Mouse (Mus musculus) neural tube, embryonic 14.5 days (tissue): ENCODE results near the gene Strip2. TPM values are rescaled to one million over a fixed set of nuclear protein-coding genes. Genes with fewer than 3 reads are reported as not detected.

ENCODE experiments used
- ATAC-seq: fragments of 200-750 bp; cut with Nextera tagmentation; 2 replicates; pipeline ENCODE4 v1.8.0; 2017; ENCODE audit warnings: low read depth, mild to moderate bottlenecking, moderate TSS enrichment, moderate library complexity
- H3K27ac ChIP-seq: fragments of 300-500 bp; sonication (generic); 2 replicates; pipeline ENCODE4 v1.5.1; 2014; ENCODE audit warnings: low read depth, mild to moderate bottlenecking, control low read depth, low read length, moderate library complexity, mixed read lengths
- H3K27me3 ChIP-seq: fragments of 300-500 bp; sonication (generic); 2 replicates; pipeline ENCODE4 v1.6.1; 2014; ENCODE audit warnings: low read length; ENCODE audit not compliant: control insufficient read depth, insufficient read depth
- H3K36me3 ChIP-seq: fragments of 300-500 bp; sonication (generic); 2 replicates; pipeline ENCODE4 v1.6.1; 2014; ENCODE audit warnings: low read length, mixed read lengths; ENCODE audit not compliant: control insufficient read depth, insufficient read depth
- H3K4me1 ChIP-seq: fragments of 300-500 bp; sonication (generic); 2 replicates; pipeline ENCODE4 v1.6.1; 2014; ENCODE audit warnings: low read length; ENCODE audit not compliant: control insufficient read depth, insufficient read depth
- H3K4me2 ChIP-seq: fragments of 300-500 bp; sonication (generic); 2 replicates; pipeline ENCODE4 v1.6.1; 2014; ENCODE audit warnings: mild to moderate bottlenecking, low read depth, low read length, control low read depth
- H3K4me3 ChIP-seq: fragments of 300-500 bp; sonication (generic); 2 replicates; pipeline ENCODE4 v1.5.1; 2014; ENCODE audit warnings: low read depth, low read length, control low read depth, mixed read lengths
- H3K9ac ChIP-seq: fragments of 300-500 bp; sonication (generic); replicated peaks from 2 replicates; pipeline ENCODE4 v1.6.1; 2014; ENCODE audit warnings: low read depth, mild to moderate bottlenecking, control low read depth, low read length, mixed read lengths
- H3K9me3 ChIP-seq: fragments of 300-500 bp; sonication (generic); 2 replicates; pipeline ENCODE4 v1.6.1; 2016; ENCODE audit warnings: low read length; ENCODE audit not compliant: control insufficient read depth
- WGBS: fragments of 180-500 bp; shearing (Covaris S2); extraction: QIAGEN DNeasy Blood & Tissue Kit; methylation state at CpG from one replicate; pipeline ENCODE4 v1.1.7; 2014; 5-methylcytosine and 5-hydroxymethylcytosine counted together
- polyA plus RNA-seq: library from polyadenylated mRNA; unstranded; fragments of >200 nt; fragmentation: Nextera tagmentation; extraction: Ambion mirVana; gene quantifications from 2 replicates; pipeline ENCODE4 v1.2.1, GENCODE M21; 2014

Strip2 gene
- polyA plus RNA-seq, 1 experiment from 2014 or later, result 4.3 TPM

DNA sequence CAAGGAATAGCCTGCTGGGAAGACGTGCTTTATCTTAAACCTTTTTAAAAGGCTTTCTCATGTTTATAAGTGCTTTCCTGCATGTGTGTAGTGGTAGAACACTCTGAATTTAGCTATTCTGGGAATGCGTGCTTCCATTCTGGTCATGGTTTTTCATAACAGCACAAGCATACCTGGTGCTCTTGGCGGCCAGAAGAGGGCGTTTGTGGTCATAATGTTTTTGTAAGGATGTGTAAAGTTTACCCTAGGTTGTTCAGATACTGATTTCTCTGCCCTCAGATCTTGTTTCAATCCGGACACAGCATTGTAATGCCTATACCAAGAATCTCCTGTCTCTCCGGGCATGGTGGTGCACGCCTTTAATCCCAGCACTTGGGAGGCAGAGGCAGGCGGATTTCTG, 58.0 kb downstream of the Strip2 start:
- Histone ChIP-seq H3K9ac (no peak overlapping the region), H3K27me3 (no peaks in the 10 kb centered on the region), H3K9me3 (no peaks in the 10 kb centered on the region), H3K4me1 (no peaks in the 10 kb centered on the region), H3K4me3 (no peak overlapping the region), H3K4me2 (no peak overlapping the region), H3K36me3 (no peaks in the 10 kb centered on the region), H3K27ac (no peak overlapping the region)
- ATAC-seq, result no peak
- 68% methylated on average over 8 of the region's 8 CpGs for WGBS

DNA sequence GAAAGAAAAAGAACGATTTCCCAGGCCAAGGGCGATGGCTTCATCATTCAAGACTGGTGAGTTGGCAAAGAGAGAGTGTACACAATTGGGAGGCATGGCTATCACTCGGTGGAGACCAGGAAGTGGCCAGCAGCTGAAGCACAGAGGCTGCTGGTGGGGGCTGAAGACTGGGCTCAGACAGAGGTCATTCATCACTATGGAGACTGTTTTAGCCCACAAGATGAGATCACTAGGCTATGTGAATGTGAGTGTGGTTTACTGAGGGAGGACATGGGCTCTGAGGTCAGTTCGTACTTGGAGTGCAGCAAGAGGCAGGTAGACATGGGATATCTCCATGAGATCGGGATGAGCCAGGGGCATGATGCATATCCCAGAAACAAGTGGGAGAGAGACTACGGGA, 63.6 kb downstream of the Strip2 start:
- Histone ChIP-seq H3K36me3 (no peaks in the 10 kb centered on the region), H3K9me3 (no peaks in the 10 kb centered on the region), H3K9ac (no peak overlapping the region), H3K4me1 (no peaks in the 10 kb centered on the region), H3K27me3 (peaks cover 3% of the 10 kb centered on the region; the same call in 1 of the 2 replicates), H3K4me3 (no peak overlapping the region), H3K27ac (no peak overlapping the region), H3K4me2 (no peak overlapping the region)
- ATAC-seq, result no peak
- WGBS, result 83% methylated on average over 6 of the region's 6 CpGs

DNA sequence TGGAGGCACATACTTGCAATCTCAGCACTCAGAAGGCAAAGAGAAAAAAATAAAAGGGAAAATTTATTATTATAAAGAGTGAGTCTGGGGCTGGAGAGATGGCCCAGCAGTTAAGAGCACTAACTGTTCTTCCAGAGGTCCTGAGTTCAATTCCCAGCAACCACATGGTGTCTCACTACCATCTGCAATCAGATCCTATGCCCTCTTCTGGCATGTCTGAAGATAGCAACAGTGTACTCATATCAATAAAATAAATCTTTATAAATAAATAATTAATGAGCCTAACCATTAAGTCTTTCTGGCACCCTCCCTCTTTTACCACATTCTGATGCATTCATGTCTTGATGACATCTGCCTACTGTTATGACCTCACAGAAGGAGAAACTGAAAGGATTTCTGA, 65.0 kb downstream of the Strip2 start:
- H3K4me2 ChIP-seq, result no peak overlapping the region
- H3K36me3 ChIP-seq, result no peaks in the 10 kb centered on the region

DNA sequence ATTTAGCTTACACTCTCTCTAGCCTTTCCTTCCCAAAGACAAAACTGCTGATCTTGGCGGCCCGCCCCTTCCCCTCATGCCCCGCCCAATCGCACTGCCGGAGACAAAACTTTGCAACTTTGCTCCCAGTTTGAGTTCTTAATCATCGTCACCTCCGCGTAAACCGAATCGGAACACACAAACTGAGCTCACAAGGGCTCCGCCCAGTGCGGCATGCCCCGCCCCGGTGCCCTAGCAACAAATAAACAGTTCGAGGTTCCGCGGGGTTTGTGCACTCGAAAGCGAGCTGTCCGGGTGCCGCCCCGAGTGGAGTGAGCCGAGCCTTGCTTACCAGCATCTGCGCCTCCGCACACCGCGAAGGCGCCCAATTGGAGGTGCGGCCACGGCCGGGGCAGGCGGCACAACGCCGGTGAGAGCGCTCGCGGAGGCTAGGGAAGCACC, 68.3 kb downstream of the Strip2 start:
- no peaks in the 10 kb centered on the region for H3K36me3 ChIP-seq
- no peaks in the 10 kb centered on the region for H3K9me3 ChIP-seq
- WGBS, result under 1% methylated on average over 37 of the region's 37 CpGs
- no peak overlapping the region for H3K27ac ChIP-seq
- H3K4me3 ChIP-seq, result peak overlapping the region; percentile 41
- peak overlapping the region; percentile 43 for H3K9ac ChIP-seq
- peaks cover 3% of the 10 kb centered on the region; the same call in 1 of the 2 replicates for H3K27me3 ChIP-seq
- peak overlapping the region; percentile 70 for H3K4me2 ChIP-seq
- peak; percentile 70 for ATAC-seq
- H3K4me1 ChIP-seq, result no peaks in the 10 kb centered on the region

More for the DNA sequence above, 65.0 kb downstream of the Strip2 start:
- no peaks in the 10 kb centered on the region for H3K4me1 ChIP-seq
- no peak for ATAC-seq
- H3K27ac ChIP-seq, result no peak overlapping the region
- no peak overlapping the region for H3K9ac ChIP-seq
- H3K4me3 ChIP-seq, result no peak overlapping the region
- H3K27me3 ChIP-seq, result peaks cover 3% of the 10 kb centered on the region; the same call in 1 of the 2 replicates
- no peaks in the 10 kb centered on the region for H3K9me3 ChIP-seq

DNA sequence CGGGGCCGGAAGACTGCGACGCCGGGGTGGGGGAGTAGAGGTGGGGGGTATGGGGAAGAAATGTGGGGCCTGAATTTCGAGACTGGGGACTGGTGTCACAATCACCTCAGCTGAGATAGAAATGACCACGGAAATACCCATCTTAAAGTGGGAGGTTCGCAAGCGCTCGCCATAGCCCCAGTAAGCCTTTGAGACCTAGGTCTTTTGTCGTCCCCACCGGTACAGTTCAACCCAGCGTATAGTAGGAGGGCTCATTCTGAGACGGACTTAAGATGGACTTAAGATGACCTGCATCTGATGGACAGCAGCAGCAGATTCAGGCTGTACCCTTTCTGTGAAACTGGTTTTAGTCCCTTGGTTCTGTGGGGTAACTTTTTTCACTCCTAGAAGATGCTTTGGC, 68.7 kb downstream of the Strip2 start:
- Histone ChIP-seq H3K27ac (no peak overlapping the region), H3K36me3 (no peaks in the 10 kb centered on the region), H3K4me3 (peak overlapping the region; percentile 41), H3K4me1 (no peaks in the 10 kb centered on the region), H3K4me2 (peak overlapping the region; percentile 70), H3K27me3 (peaks cover 3% of the 10 kb centered on the region; the same call in 1 of the 2 replicates), H3K9me3 (no peaks in the 10 kb centered on the region), H3K9ac (peak overlapping the region; percentile 43)
- WGBS, result 2% methylated on average over 14 of the region's 14 CpGs
- ATAC-seq, result no peak

DNA sequence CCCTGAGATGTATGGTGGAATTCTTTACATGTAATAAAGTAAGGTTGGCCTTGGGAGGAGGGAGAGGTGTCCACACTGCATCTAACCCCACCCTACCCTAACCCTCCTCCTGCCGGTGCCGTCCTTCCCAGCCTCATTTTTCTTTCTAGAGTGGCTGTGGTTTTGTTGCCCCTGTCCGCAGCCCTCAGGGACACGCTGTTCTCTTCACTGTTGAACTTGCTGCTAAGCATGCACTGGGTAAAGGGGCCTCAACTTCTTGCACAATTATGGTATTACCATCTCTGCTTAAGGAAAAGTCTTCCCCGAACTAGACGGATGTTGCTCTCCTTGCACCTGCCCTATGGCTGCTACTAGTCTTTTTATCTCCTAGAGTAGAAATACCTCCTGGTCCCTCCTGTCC, 69.2 kb downstream of the Strip2 start:
- Histone ChIP-seq H3K4me2 (no peak overlapping the region; the same call in 1 of the 2 replicates), H3K9ac (no peak overlapping the region), H3K27me3 (peaks cover 3% of the 10 kb centered on the region; the same call in 1 of the 2 replicates), H3K4me1 (no peaks in the 10 kb centered on the region), H3K36me3 (no peaks in the 10 kb centered on the region), H3K4me3 (no peak overlapping the region; the same call in 1 of the 2 replicates), H3K27ac (no peak overlapping the region), H3K9me3 (no peaks in the 10 kb centered on the region)
- no peak for ATAC-seq
- 49% methylated on average over 6 of the region's 6 CpGs for WGBS

DNA sequence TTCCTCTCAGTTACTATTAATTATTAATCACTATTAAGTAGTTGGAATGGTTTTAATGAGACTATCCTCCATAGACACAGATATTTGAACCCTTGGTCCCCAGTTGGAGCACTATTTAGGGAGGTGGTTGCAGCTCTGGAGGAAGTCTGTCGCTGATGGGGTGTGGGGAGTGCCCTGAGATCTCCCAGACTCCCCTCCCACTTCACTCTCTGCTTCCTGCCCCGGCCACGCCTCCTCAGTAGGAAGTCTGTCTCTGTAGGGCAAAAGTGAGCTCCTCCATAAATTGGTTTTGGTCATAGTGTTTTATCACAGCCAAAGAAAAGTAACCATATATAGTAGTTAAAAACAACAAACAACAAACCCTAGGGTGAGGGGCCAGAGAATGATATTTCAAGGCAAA, 70.4 kb downstream of the Strip2 start:
- 51% methylated on average over 3 of the region's 3 CpGs for WGBS
- Histone ChIP-seq H3K4me1 (no peaks in the 10 kb centered on the region), H3K27ac (no peak overlapping the region), H3K36me3 (no peaks in the 10 kb centered on the region), H3K9me3 (no peaks in the 10 kb centered on the region), H3K27me3 (peaks cover 3% of the 10 kb centered on the region; the same call in 1 of the 2 replicates), H3K4me3 (no peak overlapping the region), H3K4me2 (no peak overlapping the region), H3K9ac (no peak overlapping the region)
- no peak for ATAC-seq

DNA sequence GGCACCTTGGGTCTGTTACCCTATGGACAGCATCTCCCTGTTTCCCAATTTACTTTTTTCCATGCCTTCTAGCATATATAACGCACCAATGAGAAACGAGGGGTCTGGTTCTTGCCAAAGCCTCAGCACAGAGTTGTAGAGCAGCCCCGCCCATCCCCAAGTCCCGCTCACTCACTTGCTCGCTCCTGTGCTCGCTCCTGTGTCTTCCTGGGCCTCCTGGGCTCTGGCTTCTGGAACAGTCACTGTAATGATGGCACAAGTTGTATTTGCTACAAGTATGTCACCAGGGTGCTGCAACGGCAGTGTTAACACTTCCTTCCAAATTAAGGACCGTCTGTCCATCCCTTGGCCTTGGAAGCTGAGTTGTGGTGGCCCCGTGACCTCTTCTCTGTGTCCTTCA, 81.3 kb downstream of the Strip2 start:
- H3K9ac ChIP-seq, result no peak overlapping the region
- H3K4me3 ChIP-seq, result no peak overlapping the region
- ATAC-seq, result no peak
- no peaks in the 10 kb centered on the region for H3K27me3 ChIP-seq
- H3K27ac ChIP-seq, result no peak overlapping the region
- WGBS, result 80% methylated on average over 9 of the region's 9 CpGs
- no peaks in the 10 kb centered on the region for H3K9me3 ChIP-seq
- H3K36me3 ChIP-seq, result no peaks in the 10 kb centered on the region
- no peaks in the 10 kb centered on the region for H3K4me1 ChIP-seq
- no peak overlapping the region for H3K4me2 ChIP-seq

DNA sequence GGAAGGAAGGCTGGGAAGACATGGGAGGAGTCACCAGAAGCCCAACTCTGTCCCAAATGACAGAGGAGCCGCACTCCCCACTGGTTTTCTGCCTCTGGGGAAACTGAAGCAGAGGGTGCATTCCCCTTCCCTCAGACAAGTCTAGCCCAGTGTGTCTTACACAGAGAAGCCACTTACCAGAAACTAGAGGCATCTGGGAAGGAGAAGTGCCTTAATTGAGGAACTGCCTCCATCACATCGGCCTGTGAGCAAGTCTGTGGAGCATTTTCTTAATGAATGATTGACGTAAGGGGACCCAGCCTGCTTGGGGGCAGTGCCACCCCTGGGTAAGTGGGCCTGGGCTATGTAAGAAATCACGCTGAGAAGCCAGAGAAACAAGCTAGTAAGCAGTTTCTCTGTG, 82.0 kb downstream of the Strip2 start:
- 73% methylated on average over 4 of the region's 4 CpGs for WGBS
- Histone ChIP-seq H3K9me3 (no peaks in the 10 kb centered on the region), H3K4me3 (no peak overlapping the region), H3K9ac (no peak overlapping the region), H3K4me1 (no peaks in the 10 kb centered on the region), H3K36me3 (no peaks in the 10 kb centered on the region), H3K4me2 (no peak overlapping the region), H3K27me3 (no peaks in the 10 kb centered on the region), H3K27ac (no peak overlapping the region)
- no peak for ATAC-seq
